Mouse (Mus musculus) embryo, embryonic 11 days (tissue): ENCODE data around the gene Gm14496.
"Not testable (repeated sequence)": the region's sequence is repeated elsewhere in the genome, so short reads cannot be mapped to it uniquely, and the experiment has no call there.

ENCODE experiments used
- DNase-seq: peaks from one replicate; pipeline ENCODE4 v3.0.0-alpha.2; 2015

The Gm14496 gene

DNA sequence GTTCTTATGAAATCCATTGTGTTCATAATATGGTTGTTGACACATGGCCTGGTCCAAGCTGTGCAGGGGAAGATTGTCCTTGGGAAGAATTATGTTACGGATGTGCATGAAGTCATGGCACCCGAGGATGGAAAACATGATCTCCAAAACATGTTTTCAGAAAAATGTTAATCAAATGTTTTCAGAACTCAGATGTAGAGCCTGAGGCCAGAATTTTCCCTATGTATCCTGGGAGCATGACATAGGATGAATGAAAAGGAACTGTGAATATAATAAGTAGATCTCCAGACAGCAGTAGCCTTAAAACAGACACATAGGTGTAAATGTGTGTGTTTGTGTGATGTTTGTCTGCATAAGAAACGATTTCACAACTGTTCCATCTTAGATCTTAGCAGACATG lies at the start of gene Gm14496:
Gm14496 (plus strand) TSS at position 301 of the 400 bp plus-strand sequence.
- DNase-seq = no peak

DNA sequence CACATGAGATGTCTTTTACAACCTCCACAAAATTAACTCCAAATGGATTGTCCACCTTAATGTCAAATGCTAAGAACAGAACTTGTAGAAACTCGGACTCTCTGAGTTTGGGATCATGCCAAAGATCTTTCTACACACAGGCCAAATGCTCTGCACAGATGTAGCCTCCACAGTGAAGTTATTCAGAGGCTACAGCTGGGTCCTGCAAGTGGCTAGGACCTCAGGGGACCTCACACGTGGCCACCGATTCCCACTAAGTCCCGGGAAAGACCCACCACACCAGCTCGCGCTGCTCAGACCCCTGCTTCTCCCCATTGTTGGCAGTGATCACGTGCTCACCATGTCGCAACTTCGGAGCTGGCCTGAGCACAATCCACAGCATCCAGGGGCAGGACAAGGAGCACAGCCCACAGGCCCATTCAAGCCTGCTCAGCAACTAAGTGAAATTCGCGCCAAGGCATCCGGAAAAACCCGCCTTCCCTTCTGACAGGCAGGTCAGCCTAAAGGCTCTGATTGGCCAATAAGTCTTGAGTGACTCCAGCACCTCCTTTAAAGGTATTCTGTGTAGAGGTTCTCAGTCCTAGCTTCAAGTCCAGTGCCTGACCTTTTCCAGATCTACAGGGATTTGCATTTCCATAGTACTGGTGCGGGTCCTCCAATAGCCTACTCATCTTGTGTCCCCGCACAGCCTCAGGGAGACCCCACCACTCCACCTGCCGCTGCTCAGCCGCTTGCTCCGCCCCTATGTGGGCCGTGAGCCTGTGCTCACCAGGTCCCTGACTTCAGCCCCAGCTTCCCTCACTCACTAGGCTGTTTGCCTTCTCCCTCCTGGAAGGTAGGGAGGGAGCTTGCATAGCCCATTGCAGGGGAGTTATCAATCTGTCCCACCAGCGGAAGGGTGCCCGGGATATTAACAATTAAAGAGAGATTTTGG lies 37.9 kb upstream of the Gm14496 start:
- DNase-seq = peak; percentile 59

DNA sequence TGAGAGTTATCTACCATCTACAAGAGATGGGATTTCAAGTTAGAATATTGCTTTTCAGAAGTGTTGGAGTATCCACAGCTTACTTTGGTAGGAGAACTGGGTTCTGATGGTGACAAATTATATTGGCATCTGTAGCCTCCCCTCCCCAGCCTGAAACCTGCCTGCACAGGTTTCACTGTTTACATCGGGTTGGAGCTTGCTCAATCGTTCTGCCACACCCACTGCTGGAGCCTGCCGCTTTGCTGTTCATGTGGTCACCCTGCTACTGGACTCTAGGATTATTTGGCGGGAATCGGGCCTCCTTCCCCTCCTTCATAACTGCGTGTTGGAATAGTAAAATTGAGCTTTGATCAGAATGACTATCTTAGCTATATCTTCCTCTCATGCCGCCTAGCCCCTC lies 22.5 kb upstream of the Gm14496 start:
- no peak for DNase-seq

DNA sequence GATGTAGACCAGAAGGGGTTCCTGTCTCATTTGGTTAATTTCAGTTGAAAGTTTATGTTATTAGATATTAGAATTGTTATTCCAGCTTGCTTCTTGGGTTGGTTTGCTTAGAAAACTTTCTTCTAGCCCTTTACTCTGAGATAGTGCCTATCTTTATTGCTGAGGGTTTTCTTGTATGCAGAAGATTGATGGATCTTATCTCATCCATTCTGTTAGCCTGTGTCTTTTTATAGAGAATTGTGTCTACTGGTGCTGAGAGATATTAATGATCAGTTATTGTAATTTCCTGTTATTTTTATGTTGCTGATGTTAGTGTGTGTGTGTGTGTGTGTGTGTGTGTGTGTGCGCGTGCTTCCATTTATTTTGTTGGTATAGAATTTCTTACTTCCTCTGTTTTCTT lies 21.7 kb upstream of the Gm14496 start:
- DNase-seq = no peak

DNA sequence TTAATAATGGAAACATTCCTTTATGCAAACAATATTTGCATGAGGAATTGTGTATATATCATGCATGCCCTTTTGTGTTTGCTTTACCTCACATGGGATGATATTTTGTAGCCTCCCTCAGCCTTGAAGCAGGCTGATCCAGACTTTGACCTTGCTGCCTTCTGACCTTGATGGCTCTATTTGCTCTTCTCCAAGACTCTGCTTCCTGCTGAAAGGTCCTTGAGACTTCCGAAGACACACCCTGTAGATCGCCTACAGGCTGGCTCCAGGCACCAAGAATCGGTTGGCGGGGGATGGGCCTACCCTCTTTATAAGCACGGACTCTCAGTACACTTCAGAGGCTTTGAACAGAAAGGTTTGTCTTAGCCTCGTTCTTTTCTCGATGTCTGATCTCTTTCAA lies 9.0 kb upstream of the Gm14496 start:
- not testable (repeated sequence) for DNase-seq
